In the genomic region with DNA sequence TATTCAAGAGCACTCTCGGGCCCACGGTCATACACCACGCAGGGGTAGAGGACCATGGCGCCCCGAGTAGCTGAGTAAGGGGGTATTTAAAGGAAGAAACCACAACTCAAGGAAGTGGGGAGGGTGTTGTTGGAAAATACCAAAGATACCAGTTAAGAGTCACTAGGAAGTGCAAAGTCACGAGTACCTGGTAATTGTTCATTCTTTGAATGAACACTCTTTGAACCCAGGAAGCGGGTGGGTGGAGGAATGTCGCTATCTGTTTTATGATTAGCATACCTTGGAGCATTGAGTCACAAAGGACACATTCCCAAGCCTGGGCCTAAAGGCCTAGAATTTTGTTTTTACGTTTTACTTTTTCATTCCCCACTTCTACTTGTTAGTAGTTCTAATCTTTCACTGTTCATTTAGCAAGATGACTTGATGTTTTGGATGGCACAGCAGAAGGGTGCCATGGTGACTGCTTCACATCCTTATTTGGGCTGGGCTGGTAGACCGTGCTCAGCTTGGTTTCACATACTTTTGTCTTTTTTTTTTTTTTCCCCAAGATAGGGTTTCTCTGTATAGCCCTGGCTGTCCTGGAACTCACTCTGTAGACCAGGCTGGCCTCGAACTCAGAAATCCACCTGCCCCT, we compare ENCODE assay signal across 29 mouse cellular contexts. TPM values are rescaled to one million over a fixed set of nuclear protein-coding genes. Genes with fewer than 3 reads are reported as not detected.
"Had no signal": no experiment of that assay in that cellular context is flagged by ENCODE, and none has a peak within 500 bp of the region (broad histone marks: within the 10 kb centered on the region; RNA-seq: fewer than 3 reads in every experiment).

No protein-coding gene starts in this region.

RNA-seq across cellular contexts. Expression of a gene that starts 21.1 kb away (rescaled TPM):
- polyA plus RNA-seq: limb, embryonic 10.5 days; limb, embryonic 11.5 days; limb, embryonic 12.5 days; limb, embryonic 13.5 days; limb, embryonic 14.5 days; limb, embryonic 15.5 days; liver, adult 2 months; liver, embryonic 11.5 days; liver, embryonic 12.5 days; liver, embryonic 13.5 days; liver, embryonic 14.5 days; liver, postnatal 0 days; lung, adult 2 months; lung, embryonic 14.5 days; lung, embryonic 15.5 days; lung, embryonic 16.5 days; lung, postnatal 0 days; macrophage; midbrain, embryonic 11.5 days; midbrain, embryonic 12.5 days; midbrain, embryonic 13.5 days; midbrain, embryonic 14.5 days; midbrain, embryonic 15.5 days; midbrain, embryonic 16.5 days; midbrain, postnatal 0 days; myocyte; neural tube, embryonic 11.5 days; neural tube, embryonic 12.5 days; neural tube, embryonic 13.5 days had no signal
